Mouse (Mus musculus) lung, postnatal 14 days (tissue): Measurements from ENCODE around the gene Hlcs.
A peak's percentile ranks its signal among the peaks of the same experiment; 100 is the strongest.

Source experiments
- DNase-seq: peaks from one replicate; pipeline ENCODE4 v3.0.0; 2021

The Hlcs gene

GRCm38 (mm10) chr16:94241126-94241525 lies 72.2 kb downstream of the Hlcs start:
- DNase-seq, result peak; percentile 22

DNA sequence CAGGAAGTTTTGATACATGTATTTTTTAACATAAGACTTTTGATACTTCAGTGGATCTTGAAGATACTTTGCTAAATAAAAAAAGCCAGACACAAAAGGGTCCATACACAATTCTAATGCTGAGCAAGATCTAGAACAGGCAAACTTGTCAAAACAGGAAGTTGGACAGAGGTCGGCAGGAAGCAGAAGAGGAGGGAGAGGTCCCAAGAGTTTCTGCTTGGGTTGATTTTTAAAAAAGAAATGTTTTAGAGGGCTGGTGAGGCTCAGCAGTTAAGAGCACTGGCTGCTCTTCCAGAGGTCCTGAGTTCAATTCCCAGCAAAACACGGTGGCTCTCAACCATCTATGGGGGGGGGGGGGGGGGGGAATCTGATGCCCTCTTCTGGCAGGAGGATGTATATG lies 73.2 kb downstream of the Hlcs start:
- no peak for DNase-seq

DNA sequence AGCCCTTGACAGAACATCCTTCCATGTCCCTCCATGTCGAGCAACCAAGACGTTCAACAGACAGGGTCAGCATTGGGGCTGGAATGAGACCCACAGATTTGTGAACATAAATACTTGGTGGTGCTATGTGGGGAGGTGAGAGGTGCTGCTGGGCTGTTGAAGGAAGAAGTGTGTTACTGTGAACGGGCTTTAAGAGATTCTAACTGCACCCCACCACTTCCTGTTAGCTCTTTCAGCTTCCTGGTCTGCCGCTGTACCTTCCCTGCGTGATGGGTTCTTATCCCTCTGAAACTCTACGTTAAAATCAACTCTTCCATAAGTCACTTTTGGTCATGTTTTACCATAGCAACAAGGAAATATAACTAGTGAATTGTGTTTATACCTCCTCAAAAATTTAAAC lies 73.8 kb downstream of the Hlcs start:
- DNase-seq, result no peak

- no peak for DNase-seq
Measured at GRCm38 (mm10) chr16:94239146-94239545, 74.2 kb downstream of the Hlcs start.

DNA sequence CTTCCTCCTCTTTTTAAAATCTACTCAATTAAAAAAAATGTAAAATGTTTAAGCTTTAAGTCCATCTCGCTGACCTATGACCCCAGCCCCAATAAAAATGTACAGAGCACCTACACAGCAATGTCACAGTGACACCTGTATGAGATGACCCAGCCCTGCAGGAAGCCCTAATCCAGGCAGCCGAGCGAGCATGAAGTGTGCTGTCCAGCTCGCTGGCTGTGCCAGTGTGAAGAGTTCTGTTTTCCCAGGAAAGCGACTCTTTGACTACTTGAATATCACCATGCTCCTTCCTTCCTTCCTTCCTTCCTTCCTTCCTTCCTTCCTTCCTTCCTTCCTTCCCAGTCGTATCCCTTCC lies 76.3 kb downstream of the Hlcs start:
- no peak for DNase-seq

DNA sequence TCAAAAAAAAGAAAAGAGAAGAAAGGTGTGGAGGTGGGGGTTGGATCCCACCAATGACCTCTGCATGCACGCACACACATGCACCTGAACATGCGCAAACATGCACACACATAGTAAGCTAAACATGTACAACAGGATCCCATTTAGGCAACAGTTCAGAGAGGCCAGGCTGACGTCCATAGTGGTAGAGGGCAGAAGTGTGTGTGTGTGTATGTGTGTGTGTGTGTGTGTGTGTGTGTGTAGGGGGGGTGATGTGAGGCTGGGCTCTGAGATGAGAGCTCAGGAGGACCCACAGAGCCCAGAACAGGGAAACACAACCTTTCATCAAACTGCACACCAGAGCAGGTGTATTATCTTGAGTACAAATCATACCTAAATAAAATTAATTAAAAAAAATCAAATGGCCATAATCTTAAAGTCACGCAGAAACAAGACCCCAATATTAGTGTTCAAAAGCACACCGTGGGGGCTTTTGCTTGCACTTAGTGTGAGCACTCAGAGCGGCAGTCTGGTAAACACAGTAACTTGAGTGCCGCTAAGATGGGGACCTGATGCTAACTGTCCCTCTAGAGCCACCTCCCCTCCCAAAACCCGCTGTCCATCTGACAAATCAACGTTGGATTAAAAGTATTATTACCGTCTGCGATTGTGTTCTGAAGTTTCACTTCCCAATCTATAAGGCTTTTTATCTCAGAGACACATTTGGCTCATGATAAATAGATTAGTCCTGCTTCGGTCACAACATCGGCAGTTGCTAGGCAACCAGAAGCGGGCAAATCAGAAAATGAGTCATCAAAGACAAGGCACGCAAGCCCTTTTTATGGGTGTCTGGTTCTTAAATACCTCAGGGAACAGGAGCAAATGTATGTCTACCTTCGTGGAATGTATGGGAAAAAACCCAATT lies 76.9 kb downstream of the Hlcs start:
- no peak for DNase-seq

GRCm38 (mm10) chr16:94235718-94236117 lies 77.7 kb downstream of the Hlcs start:
- DNase-seq, result no peak

- DNase-seq, result no peak
Measured at GRCm38 (mm10) chr16:94234202-94234601, 79.2 kb downstream of the Hlcs start.

DNA sequence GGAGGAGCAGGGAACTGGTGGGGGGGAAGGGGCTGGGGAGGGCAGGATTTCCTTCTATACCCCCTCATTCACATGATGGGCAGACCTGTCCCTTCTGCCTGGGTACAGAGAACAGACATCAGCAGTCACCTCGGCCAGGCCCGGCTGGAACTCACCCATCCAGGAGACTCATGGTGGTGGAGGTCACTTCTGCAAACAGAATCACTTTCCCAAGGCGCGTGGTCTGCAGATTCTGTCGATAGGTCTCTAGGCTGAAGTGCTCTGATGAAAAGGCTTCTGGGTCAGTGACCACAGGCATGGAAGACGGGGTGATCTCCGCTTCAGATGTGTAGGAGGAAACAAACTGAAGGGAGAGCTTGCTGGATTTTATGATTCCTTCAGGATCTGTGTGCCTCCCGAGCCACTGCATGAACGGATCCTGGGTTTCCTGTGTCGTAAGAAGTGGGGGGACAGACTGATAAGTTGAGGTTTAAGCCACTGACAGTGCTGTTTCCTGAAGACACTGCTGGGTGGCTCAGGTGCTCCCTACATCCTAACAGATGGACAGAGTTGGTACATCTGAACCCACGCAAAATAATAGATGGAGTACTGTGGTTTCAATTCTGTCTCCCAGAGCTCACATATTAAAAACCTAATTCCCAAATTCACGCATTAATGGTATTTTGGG lies 82.3 kb downstream of the Hlcs start:
- no peak for DNase-seq

DNA sequence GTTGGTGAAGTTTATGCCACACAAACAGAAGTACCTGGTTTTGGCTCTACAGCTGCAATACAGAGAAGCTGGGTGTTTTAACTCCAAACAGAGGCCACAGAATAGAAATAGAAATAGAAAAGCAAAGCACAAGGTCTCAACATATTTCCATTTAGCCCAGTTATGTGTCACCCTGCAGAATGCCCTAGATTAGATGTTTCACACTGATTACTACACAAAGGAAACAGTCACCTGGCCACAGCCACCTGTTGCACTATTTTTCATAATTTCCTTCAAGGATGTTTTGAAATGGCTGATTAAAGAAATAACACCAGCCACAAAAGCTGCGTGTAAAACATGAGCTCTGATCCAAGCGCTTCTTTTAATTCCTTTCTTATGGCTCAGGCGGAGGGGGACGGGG lies 82.9 kb downstream of the Hlcs start:
- no peak for DNase-seq

DNA sequence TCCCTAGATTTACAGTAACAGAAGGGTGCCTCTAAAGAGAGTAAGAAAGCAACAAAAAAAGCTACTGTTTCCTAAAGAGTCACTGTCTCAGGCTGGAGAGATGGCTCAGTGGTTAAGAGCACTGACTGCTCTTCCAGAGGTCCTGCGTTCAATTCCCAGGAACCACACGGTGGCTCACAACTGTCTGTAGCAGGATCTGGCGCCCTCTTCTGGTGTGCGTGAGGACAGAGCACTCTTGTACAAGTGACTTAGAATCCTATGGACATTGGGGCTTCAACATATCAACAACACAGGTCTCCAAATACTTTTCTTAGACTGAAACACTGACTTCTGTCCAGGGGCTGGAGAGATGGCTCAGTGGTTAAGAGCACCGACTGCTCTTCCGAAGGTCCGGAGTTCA lies 83.5 kb downstream of the Hlcs start:
- no peak for DNase-seq

GRCm38 (mm10) chr16:94228858-94229555 lies 84.4 kb downstream of the Hlcs start:
- DNase-seq, result no peak

DNA sequence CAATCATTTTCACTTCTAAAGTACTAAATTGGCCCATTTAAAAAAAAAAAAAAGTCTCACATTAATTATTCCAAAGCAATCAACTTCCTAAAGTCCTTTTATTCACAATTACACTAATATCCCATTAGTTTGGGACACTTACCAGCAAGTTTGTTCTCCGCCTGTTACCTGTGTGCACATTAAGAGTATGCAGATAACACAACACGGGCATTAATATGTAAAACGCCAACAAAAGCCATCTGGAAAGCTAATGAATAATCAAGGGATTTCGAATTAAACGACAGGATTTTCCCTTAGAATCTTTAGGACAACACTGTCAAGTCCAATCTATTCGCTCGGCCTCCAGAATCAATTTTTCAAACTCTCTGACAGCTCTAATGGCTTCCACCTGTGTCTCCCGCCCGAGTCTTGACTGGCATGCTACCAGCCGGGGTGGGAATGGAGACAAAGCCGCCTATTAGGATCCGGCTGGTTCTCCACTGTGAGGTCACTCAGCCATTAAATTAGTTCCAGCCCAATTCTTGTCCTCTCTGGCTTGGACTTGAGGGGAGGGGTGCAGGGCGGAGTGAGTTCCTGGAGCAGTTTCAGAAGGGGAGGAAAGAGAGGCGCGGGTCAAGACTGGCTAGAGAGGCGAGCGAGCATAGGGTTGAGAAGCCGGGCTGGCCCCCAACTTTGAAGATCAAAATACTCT lies 85.9 kb downstream of the Hlcs start:
- DNase-seq, result no peak

- DNase-seq, result no peak
Measured at GRCm38 (mm10) chr16:94223363-94223720, 90.0 kb downstream of the Hlcs start.

GRCm38 (mm10) chr16:94222646-94223362 lies 90.6 kb downstream of the Hlcs start:
- no peak for DNase-seq

GRCm38 (mm10) chr16:94210689-94211357 lies 102.5 kb downstream of the Hlcs start:
- no peak for DNase-seq

GRCm38 (mm10) chr16:94209626-94210025 lies 103.7 kb downstream of the Hlcs start:
- no peak for DNase-seq

DNA sequence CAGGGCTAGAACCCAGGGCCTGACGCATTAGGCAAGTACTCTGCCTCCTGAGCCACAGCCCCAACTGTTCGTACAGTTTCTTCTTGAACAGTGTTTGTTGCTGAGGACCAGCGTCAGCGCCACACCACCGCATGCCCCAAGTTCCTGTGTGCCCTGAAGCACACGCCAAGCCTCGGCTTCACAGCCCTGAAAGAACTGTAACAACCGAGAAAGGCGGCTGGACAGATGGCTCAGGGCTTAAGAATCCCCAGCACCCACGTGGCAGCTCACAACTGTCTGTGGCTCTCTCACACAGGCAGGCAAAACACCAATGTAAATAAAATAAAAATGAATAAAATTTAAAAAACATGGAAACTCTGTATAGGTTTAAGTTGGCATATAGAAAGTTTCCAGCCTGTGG lies 104.5 kb downstream of the Hlcs start:
- no peak for DNase-seq

- DNase-seq, result no peak
Measured at GRCm38 (mm10) chr16:94208152-94208551, 105.2 kb downstream of the Hlcs start.

DNA sequence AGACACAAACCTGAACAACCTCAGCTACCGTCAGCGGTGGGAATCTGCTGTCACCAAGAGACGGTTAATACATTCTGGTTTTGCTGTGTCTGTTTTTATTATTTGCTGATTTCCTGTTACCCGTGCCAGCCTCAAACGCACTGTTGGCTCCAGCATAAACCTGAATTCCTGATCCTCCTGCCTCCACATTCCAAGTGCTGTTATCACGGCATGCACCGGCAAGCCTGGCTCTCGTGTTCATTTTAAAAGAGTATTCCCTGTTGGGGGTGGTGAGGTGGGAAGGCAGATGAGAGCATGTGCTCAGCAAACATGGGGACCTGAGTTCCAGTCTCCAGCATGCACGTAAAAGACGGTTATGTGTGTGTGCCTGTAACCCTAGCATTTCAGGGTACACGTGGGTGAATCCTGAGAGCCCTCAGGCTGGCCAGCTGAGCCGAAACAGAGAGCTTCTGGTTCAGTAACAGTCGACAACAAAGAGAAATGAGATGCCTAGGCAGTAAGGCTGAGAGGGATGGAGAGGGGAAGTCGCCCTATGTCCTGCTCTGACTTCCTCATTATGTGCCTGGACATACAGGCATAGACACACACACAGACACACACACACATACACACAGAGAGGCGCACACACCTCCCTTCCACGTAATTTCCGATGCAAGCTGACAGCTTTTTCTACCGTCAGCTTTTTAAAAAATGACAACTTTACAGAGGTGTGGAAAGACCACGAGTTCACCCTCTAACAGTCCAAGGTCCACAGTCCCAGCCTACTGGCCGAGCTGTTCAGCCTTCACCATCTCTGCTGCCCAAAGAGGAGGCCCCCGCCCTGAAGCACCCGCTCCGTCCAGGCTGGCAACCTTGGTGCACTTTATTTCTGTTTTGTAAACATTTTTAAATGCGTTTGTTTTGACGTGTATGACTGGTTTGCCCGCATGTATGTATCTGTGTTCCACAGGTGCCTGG lies 107.6 kb downstream of the Hlcs start:
- no peak for DNase-seq

- DNase-seq, result no peak
Measured at GRCm38 (mm10) chr16:94201387-94201786, 112.0 kb downstream of the Hlcs start.
